Mouse (Mus musculus): ENCODE measurements around the gene Hapln4. TPM values are rescaled to one million over a fixed set of nuclear protein-coding genes. Genes with fewer than 3 reads are reported as not detected.

Gene Hapln4
- polyA plus RNA-seq, 1 experiment from 2014 or later, result not detected

DNA sequence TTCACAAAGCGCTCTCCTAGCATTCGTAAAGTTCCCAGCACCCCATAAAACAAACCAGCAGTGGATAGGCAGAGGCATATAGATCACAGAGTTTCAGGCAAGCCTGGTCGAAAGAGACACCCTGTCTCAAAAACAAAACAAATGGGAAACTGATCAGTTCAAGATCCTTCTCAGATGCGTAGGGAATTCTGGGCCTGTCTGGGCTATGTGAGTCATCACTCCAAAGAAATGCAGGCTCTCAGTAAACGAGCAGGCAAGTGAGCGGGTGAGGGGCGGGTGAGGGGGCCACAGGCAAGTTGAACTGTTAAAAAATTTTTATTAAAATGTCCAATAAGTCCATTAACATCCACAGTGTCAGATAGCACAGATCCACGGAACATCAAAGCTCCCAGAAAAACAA lies 9.5 kb downstream of the Hapln4 start:
- Histone ChIP-seq H3K9me3 (ENCODE audit: low read length) (no peaks in the 10 kb centered on the region), H3K36me3 (ENCODE audit: insufficient read depth, low read length) (no peaks in the 10 kb centered on the region), H3K4me2 (replicated peaks; ENCODE audit: low read depth, low read length) (no peak overlapping the region), H3K4me3 (ENCODE audit: low read length) (no peak overlapping the region), H3K27me3 (ENCODE audit: insufficient read depth, low read length) (peaks cover 34% of the 10 kb centered on the region), H3K4me1 (ENCODE audit: insufficient read depth, low read length) (0 out of 2 replicates have a peak, but pooled peaks cover 4% of the 10 kb centered on the region), H3K9ac (replicated peaks; ENCODE audit: low read length) (no peak overlapping the region), H3K27ac (ENCODE audit: low read length) (no peak overlapping the region)
- 52% methylated on average over 8 of the region's 8 CpGs for WGBS
- no peak for ATAC-seq (ENCODE audit: low FRiP score, low TSS enrichment)

DNA sequence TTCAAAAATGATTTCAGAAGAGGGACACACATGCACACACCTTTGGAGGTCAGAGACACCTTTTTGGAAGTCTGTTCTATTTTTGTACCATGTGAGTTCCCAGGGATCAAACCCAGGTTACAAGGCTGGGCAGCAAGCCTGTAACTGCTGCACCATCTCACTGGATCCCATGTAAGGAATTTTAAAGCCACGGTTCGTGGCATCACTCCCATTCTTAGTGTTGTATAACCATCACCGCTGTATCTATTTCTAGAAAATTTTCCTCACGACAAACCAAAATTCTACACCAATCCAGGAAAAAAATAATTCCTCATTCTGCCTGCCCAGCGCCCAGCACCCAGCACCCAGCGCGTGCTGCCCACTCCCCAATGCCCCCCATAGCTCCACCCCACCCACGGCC lies 16.0 kb downstream of the Hapln4 start:
- Histone ChIP-seq H3K9ac (replicated peaks; ENCODE audit: low read length) (no peak overlapping the region), H3K9me3 (ENCODE audit: low read length) (no peaks in the 10 kb centered on the region), H3K36me3 (ENCODE audit: insufficient read depth, low read length) (no peaks in the 10 kb centered on the region), H3K27me3 (ENCODE audit: insufficient read depth, low read length) (peaks cover 2% of the 10 kb centered on the region; the same call in 1 of the 2 replicates), H3K4me1 (ENCODE audit: insufficient read depth, low read length) (no peaks in the 10 kb centered on the region), H3K4me2 (replicated peaks; ENCODE audit: low read depth, low read length) (no peak overlapping the region), H3K4me3 (ENCODE audit: low read length) (no peak overlapping the region), H3K27ac (ENCODE audit: low read length) (no peak overlapping the region)
- ATAC-seq (ENCODE audit: low FRiP score, low TSS enrichment), result no peak
- WGBS, result 65% methylated on average over 8 of the region's 8 CpGs

DNA sequence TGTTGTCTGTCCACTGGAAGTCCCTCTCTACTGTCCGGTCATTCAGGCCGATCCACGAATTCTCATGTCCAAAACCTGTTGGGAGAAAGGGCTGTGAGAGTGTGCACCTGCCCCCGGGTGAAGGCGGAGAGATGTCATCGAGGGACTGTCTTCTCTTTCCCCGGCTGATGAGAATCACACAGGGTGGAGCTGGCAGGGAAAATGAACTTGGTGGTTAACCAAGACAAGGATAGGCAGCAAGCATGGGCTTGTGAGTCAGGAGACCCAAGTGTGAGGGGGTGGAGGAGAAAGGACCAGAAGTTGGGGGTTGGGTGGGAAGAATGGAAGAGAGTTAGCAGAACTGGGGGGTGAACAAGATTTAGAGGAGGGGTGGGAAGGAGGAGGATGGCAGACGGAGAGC lies 17.0 kb downstream of the Hapln4 start:
- H3K36me3 ChIP-seq (ENCODE audit: insufficient read depth, low read length), result no peaks in the 10 kb centered on the region
- ATAC-seq (ENCODE audit: low FRiP score, low TSS enrichment), result no peak

DNA sequence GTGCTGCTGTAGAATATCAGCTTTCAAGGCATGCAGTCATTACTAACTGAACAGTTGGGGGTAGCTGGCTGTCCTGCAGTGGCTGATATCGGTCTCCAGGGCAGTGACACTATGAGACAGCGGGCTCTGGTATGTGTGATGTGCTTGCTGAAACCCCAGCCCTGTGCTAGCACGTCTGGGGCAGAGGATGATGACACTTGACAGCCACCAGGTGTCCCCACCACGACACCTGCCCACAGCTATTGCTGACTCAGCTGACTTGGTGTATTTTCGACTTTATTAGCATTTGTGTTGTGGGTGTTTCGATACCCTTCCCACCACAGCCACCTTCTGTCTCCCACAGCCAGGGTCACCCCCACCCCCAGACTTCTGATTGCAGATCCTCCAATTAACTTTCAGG lies 21.2 kb downstream of the Hapln4 start:
- Histone ChIP-seq H3K9ac (replicated peaks; ENCODE audit: low read length) (no peak overlapping the region), H3K9me3 (ENCODE audit: low read length) (no peaks in the 10 kb centered on the region), H3K4me1 (ENCODE audit: insufficient read depth, low read length) (no peaks in the 10 kb centered on the region), H3K4me2 (replicated peaks; ENCODE audit: low read depth, low read length) (no peak overlapping the region), H3K27ac (ENCODE audit: low read length) (no peak overlapping the region), H3K36me3 (ENCODE audit: insufficient read depth, low read length) (no peaks in the 10 kb centered on the region), H3K27me3 (ENCODE audit: insufficient read depth, low read length) (peaks cover 2% of the 10 kb centered on the region; the same call in 1 of the 2 replicates), H3K4me3 (ENCODE audit: low read length) (no peak overlapping the region)
- ATAC-seq (ENCODE audit: low FRiP score, low TSS enrichment), result 0 out of 2 replicates have a peak, but pooled peaks have one; percentile 67
- 13% methylated on average over 6 of the region's 6 CpGs for WGBS

More for the DNA sequence above, 17.0 kb downstream of the Hapln4 start:
- Histone ChIP-seq H3K9me3 (ENCODE audit: low read length) (no peaks in the 10 kb centered on the region), H3K9ac (replicated peaks; ENCODE audit: low read length) (no peak overlapping the region), H3K4me1 (ENCODE audit: insufficient read depth, low read length) (no peaks in the 10 kb centered on the region), H3K4me3 (ENCODE audit: low read length) (no peak overlapping the region), H3K27me3 (ENCODE audit: insufficient read depth, low read length) (no peaks in the 10 kb centered on the region), H3K27ac (ENCODE audit: low read length) (no peak overlapping the region), H3K4me2 (replicated peaks; ENCODE audit: low read depth, low read length) (no peak overlapping the region)
- 82% methylated on average over 8 of the region's 8 CpGs for WGBS

DNA sequence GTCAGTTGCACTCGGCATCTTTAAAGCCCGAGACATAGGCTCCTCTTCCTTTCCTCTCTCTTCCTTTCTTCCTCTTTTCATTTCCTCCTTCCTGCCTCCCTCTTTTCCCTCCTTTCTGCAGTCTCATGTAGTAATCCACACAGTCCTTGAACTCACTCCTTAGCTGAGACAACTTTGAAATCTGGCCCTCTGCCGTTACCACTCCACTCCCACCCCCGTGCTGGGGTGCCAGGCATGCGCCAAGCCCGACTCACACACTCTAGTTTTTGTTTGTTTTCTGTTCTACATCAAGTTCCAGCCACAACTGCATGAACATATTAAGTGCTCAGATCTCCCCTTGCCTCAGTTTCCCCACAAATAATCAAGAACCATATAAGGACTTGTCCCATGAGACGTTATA lies 21.7 kb downstream of the Hapln4 start:
- no peaks in the 10 kb centered on the region for H3K36me3 ChIP-seq (ENCODE audit: insufficient read depth, low read length)
- 75% methylated on average over 7 of the region's 7 CpGs for WGBS
- H3K4me3 ChIP-seq (ENCODE audit: low read length), result no peak overlapping the region
- H3K9me3 ChIP-seq (ENCODE audit: low read length), result no peaks in the 10 kb centered on the region
- no peak for ATAC-seq (ENCODE audit: low FRiP score, low TSS enrichment)
- H3K4me2 ChIP-seq (replicated peaks; ENCODE audit: low read depth, low read length), result no peak overlapping the region
- no peak overlapping the region for H3K27ac ChIP-seq (ENCODE audit: low read length)
- peaks cover 4% of the 10 kb centered on the region; the same call in 1 of the 2 replicates for H3K27me3 ChIP-seq (ENCODE audit: insufficient read depth, low read length)
- no peaks in the 10 kb centered on the region for H3K4me1 ChIP-seq (ENCODE audit: insufficient read depth, low read length)
- no peak overlapping the region for H3K9ac ChIP-seq (replicated peaks; ENCODE audit: low read length)

DNA sequence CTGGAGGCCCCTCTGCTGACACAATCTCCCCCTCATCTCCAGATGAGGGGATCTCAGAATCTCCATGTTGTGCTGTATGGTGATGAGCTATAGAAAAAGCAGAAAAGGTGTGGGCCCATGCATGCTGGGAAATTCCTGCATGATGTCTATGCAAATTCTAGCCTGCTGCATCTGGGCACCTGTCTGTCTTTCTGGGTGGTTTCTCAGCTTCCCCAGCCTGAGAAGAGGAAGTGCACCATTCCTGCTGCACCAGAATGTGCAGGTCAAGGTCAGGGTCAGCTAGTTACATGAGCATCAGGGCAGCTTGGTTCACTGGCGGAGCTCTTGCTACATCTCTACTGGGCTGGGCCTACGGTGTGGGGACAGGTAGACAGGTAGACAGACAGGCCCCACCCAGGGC lies 27.2 kb downstream of the Hapln4 start:
- H3K4me1 ChIP-seq (ENCODE audit: insufficient read depth, low read length), result no peaks in the 10 kb centered on the region
- no peak for ATAC-seq (ENCODE audit: low FRiP score, low TSS enrichment)
- H3K9ac ChIP-seq (replicated peaks; ENCODE audit: low read length), result no peak overlapping the region
- no peak overlapping the region for H3K4me3 ChIP-seq (ENCODE audit: low read length)
- no peak overlapping the region for H3K4me2 ChIP-seq (replicated peaks; ENCODE audit: low read depth, low read length)
- H3K27ac ChIP-seq (ENCODE audit: low read length), result no peak overlapping the region
- peaks cover 52% of the 10 kb centered on the region for H3K27me3 ChIP-seq (ENCODE audit: insufficient read depth, low read length)
- H3K9me3 ChIP-seq (ENCODE audit: low read length), result no peaks in the 10 kb centered on the region
- H3K36me3 ChIP-seq (ENCODE audit: insufficient read depth, low read length), result no peaks in the 10 kb centered on the region
- WGBS, result 79% methylated on average over 2 of the region's 2 CpGs

DNA sequence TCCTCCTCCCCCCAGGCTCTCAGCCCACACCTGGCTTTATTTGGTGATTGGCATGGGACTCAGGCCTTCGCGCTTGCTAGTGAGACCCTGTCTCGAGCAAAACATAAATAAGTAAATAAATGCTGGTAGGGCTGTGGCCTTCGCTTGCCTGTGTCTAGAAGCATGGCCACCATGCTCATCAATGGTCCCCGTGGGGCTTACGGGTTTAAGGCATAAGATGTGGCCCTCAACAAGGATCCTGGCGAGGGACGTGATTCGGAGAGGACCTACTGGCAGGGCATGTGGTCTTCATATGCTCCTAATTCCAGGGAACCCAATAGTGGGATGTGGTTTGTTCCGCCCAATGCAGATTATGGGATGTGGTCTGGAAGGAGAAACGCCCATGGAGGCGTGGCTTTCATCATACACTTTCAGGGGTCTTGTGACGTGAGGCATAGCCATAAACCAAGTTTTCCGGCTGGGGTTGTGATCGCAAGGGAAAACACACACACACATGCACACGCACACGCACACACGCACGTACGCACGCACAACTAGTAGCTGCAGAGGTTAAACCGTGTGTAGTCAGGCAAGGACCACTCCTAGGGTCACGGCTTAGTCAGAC lies 28.0 kb downstream of the Hapln4 start:
- Histone ChIP-seq H3K27me3 (ENCODE audit: insufficient read depth, low read length) (peaks cover 52% of the 10 kb centered on the region), H3K27ac (ENCODE audit: low read length) (no peak overlapping the region), H3K4me3 (ENCODE audit: low read length) (no peak overlapping the region), H3K36me3 (ENCODE audit: insufficient read depth, low read length) (no peaks in the 10 kb centered on the region), H3K9ac (replicated peaks; ENCODE audit: low read length) (no peak overlapping the region), H3K4me1 (ENCODE audit: insufficient read depth, low read length) (no peaks in the 10 kb centered on the region), H3K9me3 (ENCODE audit: low read length) (no peaks in the 10 kb centered on the region), H3K4me2 (replicated peaks; ENCODE audit: low read depth, low read length) (no peak overlapping the region)
- 46% methylated on average over 23 of the region's 23 CpGs for WGBS
- no peak; the same call in 1 of the 2 replicates for ATAC-seq (ENCODE audit: low FRiP score, low TSS enrichment)

DNA sequence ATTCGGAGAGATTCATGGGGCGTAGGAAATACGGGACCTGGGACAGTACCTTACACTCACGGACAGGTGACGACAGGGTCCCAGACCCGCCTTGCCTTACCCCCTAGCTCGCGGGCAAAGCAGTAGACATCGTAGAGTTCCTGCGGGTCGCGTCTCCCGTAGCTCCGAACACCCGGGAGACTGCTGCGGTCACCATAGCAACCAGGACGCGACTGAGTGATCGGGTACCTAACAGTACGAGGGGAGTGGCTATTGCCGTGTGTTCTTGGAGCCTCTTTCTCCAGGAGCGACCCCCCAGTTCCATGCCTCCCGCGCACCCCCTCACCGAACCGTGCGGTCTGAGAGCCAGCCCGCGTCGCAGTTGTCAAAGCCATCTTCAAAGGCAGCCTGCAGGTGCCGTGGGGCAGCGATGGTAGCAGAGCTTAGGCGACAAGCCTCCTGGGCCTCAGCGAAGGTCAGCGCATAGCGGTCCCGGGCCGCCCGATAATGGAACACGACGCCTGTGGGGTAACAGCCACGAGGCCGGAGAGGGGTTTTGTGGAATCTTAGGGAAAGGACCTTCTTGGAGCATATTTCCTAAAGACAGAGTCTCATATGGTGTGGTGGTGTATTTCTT lies 29.3 kb downstream of the Hapln4 start:
- no peak overlapping the region for H3K4me2 ChIP-seq (replicated peaks; ENCODE audit: low read depth, low read length)
- 8% methylated on average over 43 of the region's 43 CpGs for WGBS

DNA sequence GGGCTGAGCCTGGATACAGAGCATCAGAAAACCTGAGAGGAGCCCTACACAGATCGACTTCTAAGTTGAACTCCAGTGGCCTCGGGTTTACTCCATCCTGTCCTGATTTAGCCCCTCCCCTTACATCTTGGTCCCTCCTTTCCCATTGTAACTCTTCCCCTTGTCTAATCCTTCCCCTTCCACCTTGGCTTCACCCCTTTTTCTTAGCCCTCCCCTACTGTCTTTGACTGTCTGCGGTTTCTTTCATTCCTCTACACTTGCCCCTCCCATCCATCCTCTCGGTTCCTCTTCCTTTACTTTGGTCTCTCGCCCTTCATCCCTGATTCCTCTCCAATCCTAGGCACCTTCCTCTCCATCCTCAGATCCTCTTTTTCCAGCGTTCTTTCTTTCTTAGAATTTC lies 31.2 kb downstream of the Hapln4 start:
- Histone ChIP-seq H3K4me1 (ENCODE audit: insufficient read depth, low read length) (no peaks in the 10 kb centered on the region), H3K36me3 (ENCODE audit: insufficient read depth, low read length) (no peaks in the 10 kb centered on the region), H3K9ac (replicated peaks; ENCODE audit: low read length) (no peak overlapping the region), H3K27ac (ENCODE audit: low read length) (no peak overlapping the region), H3K9me3 (ENCODE audit: low read length) (no peaks in the 10 kb centered on the region), H3K27me3 (ENCODE audit: insufficient read depth, low read length) (peaks cover 82% of the 10 kb centered on the region), H3K4me3 (ENCODE audit: low read length) (no peak overlapping the region), H3K4me2 (replicated peaks; ENCODE audit: low read depth, low read length) (no peak overlapping the region)
- WGBS, result 18% methylated on average over 6 of the region's 6 CpGs
- ATAC-seq (ENCODE audit: low FRiP score, low TSS enrichment), result no peak

More for the DNA sequence above, 29.3 kb downstream of the Hapln4 start:
- Histone ChIP-seq H3K4me1 (ENCODE audit: insufficient read depth, low read length) (no peaks in the 10 kb centered on the region), H3K9me3 (ENCODE audit: low read length) (no peaks in the 10 kb centered on the region), H3K27me3 (ENCODE audit: insufficient read depth, low read length) (peaks cover 64% of the 10 kb centered on the region), H3K27ac (ENCODE audit: low read length) (no peak overlapping the region), H3K9ac (replicated peaks; ENCODE audit: low read length) (no peak overlapping the region), H3K36me3 (ENCODE audit: insufficient read depth, low read length) (no peaks in the 10 kb centered on the region), H3K4me3 (ENCODE audit: low read length) (no peak overlapping the region)
- ATAC-seq (ENCODE audit: low FRiP score, low TSS enrichment), result no peak

DNA sequence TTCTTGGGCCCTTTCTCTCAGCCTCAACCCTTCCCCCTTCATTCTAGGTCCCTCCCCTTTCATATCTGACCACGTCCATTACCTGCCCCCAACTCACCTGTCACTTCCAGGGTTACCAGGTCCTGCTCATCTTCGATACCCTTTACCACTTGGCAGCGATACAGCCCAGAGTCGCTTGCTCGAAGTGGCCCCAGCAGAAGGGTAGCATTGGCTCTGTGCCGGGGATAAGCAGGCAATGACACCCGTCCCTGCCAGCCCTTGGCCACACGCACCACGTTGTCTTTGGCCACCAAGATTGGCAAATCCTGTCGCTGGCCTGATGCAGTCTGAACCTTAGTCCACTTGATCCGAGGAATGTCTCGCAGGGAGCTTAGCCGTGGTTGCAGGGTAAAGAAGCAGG lies 31.6 kb downstream of the Hapln4 start:
- no peak overlapping the region for H3K9ac ChIP-seq (replicated peaks; ENCODE audit: low read length)
- no peak overlapping the region for H3K27ac ChIP-seq (ENCODE audit: low read length)
- no peaks in the 10 kb centered on the region for H3K4me1 ChIP-seq (ENCODE audit: insufficient read depth, low read length)
- ATAC-seq (ENCODE audit: low FRiP score, low TSS enrichment), result no peak
- WGBS, result 71% methylated on average over 13 of the region's 13 CpGs
- H3K27me3 ChIP-seq (ENCODE audit: insufficient read depth, low read length), result peaks cover 83% of the 10 kb centered on the region
- no peak overlapping the region for H3K4me2 ChIP-seq (replicated peaks; ENCODE audit: low read depth, low read length)
- no peaks in the 10 kb centered on the region for H3K9me3 ChIP-seq (ENCODE audit: low read length)
- H3K36me3 ChIP-seq (ENCODE audit: insufficient read depth, low read length), result no peaks in the 10 kb centered on the region
- H3K4me3 ChIP-seq (ENCODE audit: low read length), result no peak overlapping the region

Measured in kidney, embryonic 16.5 days (tissue).